Mouse (Mus musculus) gastrocnemius, adult 2 months (tissue): Measurements from ENCODE around the gene Tex14. TPM values are rescaled to one million over a fixed set of nuclear protein-coding genes. Genes with fewer than 3 reads are reported as not detected.

ENCODE experiments used
- DNase-seq: peaks from one replicate; pipeline ENCODE4 v3.0.0; 2022
- H3K27ac ChIP-seq: fragments of 200-600 bp; 2 replicates; pipeline ENCODE4 v1.8.1; 2022; ENCODE audit warnings: mild to moderate bottlenecking
- H3K4me3 ChIP-seq: fragments of 200-600 bp; 2 replicates; pipeline ENCODE4 v1.8.1; 2022; ENCODE audit warnings: mild to moderate bottlenecking, moderate library complexity
- CTCF ChIP-seq: fragments of 200-600 bp; IDR thresholded peaks from 2 replicates; pipeline ENCODE4 v1.8.1; 2022; ENCODE audit warnings: antibody characterized with exemption, mild to moderate bottlenecking, moderate library complexity
- intact Hi-C: fragments of 180-260 bp; cut with DNase I; formaldehyde crosslinking; loops from one replicate; pipeline ENCODE4 v1.15.1; 2025
- total RNA-seq, 2 experiments: library from RNA; stranded (reverse); gene quantifications; 2 replicates each; pipeline ENCODE4 v1.2.3; 2021

The Tex14 gene
- total RNA-seq, 2 experiments from 2014 or later, result not detected

- intact Hi-C loops, result no loop called here
- Histone ChIP-seq H3K4me3 (peak overlapping the region; percentile 92), H3K27ac (peak overlapping the region; percentile 91)
- TF ChIP-seq CTCF, result no peak
- no peak for DNase-seq
Observed at GRCm38 (mm10) chr11:87578963-87579601, 174.2 kb downstream of the Tex14 start.

DNA sequence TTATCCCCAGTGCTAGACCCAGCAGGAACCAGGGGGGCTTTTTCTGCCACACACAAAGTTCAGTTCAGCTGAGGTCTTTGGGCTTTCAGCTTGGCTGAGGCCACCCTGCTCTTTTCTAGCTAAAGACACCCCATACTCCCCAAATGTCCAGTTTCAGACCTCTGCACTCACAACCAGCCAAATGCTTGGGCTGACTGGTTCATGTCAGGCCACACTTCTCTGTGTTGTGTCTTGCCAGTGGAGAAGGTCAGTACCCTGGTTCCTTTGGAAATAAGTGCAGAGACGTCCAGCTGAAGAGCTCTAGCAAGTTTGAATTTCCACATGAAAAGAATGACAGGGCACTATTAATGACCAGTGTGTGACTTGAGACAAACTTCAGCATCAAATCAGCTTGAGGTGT, 174.8 kb downstream of the Tex14 start:
- DNase-seq, result no peak
- no peak for TF ChIP-seq CTCF
- H3K4me3 ChIP-seq, result peak overlapping the region; percentile 92
- intact Hi-C loops, result no loop called here
- H3K27ac ChIP-seq, result peak overlapping the region; percentile 91

DNA sequence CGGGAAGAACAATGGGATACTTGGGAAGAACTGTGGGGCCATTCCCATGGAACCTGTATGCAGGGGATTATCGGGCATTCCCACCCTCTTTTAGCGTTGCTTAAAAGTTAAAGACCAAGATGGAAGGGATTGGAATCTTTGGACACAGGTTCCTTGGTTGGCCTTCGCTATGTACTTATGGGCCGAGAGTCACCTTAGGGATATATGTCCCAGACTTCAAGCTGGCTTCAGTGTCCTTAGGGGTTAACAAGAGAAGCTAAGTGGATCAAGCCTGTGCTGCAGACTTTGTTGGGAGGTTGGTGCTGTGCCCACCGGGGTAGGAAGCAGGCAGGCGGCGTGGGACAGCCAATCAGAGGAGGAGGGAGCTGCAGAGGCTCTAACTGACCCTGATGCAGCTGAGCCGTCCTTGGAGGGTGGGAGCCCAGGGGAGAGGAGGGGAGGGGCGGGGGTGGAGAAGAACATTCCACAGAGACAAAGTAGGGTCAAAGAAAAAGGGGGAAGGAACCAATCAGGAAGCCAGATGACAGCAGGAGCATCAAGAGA, 175.7 kb downstream of the Tex14 start:
- no peak for TF ChIP-seq CTCF
- Histone ChIP-seq H3K4me3 (peak overlapping the region; percentile 92), H3K27ac (peak overlapping the region; percentile 91)
- no peak for DNase-seq
- intact Hi-C loops, result no loop called here

- no peak for TF ChIP-seq CTCF
Observed at GRCm38 (mm10) chr11:87581161-87581865, 176.4 kb downstream of the Tex14 start.

GRCm38 (mm10) chr11:87581933-87582710, 177.3 kb downstream of the Tex14 start:
- TF ChIP-seq CTCF, result no peak
- H3K27ac ChIP-seq, result peak overlapping the region; percentile 53
- intact Hi-C loops, result no loop called here
- DNase-seq, result no peak
- H3K4me3 ChIP-seq, result peak overlapping the region; percentile 92

More at GRCm38 (mm10) chr11:87581161-87581865, 176.4 kb downstream of the Tex14 start:
- Histone ChIP-seq H3K4me3 (peak overlapping the region; percentile 92), H3K27ac (peak overlapping the region; percentile 53)
- DNase-seq, result no peak
- intact Hi-C loops, result no loop called here

DNA sequence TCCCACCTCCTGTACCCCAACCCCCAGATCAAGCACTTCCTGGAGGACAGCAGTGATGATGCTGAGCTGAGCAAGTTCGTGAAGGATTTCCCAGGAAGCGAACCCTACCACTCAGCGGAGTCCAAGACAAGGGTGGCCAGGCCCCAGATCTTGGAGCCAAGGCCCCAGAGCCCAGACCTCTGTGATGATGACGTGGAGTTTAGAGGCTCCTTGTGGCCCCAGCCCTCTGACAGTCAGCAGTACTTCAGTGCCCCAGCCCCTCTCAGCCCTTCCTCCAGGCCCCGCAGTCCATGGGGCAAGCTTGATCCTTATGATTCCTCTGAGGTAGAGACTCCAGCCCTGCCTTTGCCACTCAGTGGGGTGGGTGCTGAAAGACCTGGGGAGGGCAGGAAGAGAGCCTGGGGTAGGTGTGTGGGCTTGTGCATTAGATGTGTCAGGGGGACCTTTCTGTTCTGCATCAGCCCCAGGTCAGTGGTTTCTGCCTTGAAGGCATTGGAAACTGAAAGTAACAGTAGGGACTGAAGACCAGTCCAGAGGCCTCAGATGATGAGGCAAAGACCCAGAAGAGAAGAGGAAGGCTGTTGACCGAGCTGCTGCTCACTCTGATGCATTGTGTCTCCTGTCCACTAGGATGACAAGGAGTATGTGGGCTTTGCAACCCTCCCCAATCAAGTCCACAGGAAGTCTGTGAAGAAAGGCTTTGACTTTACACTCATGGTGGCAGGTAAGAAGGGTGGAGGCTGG, 178.6 kb downstream of the Tex14 start:
- DNase-seq, result no peak
- H3K4me3 ChIP-seq, result peak overlapping the region; percentile 24
- peak overlapping the region; percentile 80 for H3K27ac ChIP-seq
- intact Hi-C loops, result no loop called here
- no peak for TF ChIP-seq CTCF

GRCm38 (mm10) chr11:87584711-87585505, 180.0 kb downstream of the Tex14 start:
- Histone ChIP-seq H3K4me3 (peak overlapping the region; percentile 11), H3K27ac (peak overlapping the region; percentile 80)
- peak; percentile 70 for DNase-seq
- intact Hi-C loops, result no loop called here
- no peak for TF ChIP-seq CTCF

- no peak overlapping the region for H3K4me3 ChIP-seq
- TF ChIP-seq CTCF, result no peak
- no peak overlapping the region for H3K27ac ChIP-seq
- DNase-seq, result no peak
- intact Hi-C loops, result no loop called here
Observed at GRCm38 (mm10) chr11:87587211-87587874, 182.5 kb downstream of the Tex14 start.

DNA sequence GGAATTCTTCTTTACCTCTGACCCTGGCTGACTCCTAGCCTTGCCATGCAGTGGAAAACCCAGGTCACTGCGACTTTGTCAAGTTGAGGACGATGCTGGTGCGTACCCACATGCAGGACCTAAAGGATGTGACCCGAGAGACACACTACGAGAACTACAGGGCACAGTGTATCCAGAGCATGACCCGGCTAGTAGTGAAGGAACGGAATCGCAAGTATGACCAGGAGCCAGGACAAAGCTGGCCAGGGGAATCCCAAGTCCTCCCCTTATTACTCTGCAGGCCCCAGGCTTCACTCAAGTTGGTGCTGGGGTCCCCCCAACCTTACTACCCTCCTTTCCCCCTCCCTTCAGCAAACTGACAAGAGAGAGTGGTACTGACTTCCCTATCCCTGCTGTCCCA, 184.7 kb downstream of the Tex14 start:
- intact Hi-C loops, result loop anchor here (5.0 kb wide), 2 partner anchors 148 to 167 kb away; partner anchors contain the start of gene Supt4a
- no peak for TF ChIP-seq CTCF
- DNase-seq, result no peak
- Histone ChIP-seq H3K27ac (peak overlapping the region; percentile 96; the same call in 1 of the 2 replicates), H3K4me3 (peak overlapping the region; percentile 87)

GRCm38 (mm10) chr11:87590841-87591525, 186.1 kb downstream of the Tex14 start:
- peak overlapping the region; percentile 87 for H3K4me3 ChIP-seq
- intact Hi-C loops, result loop anchor here (5.0 kb wide), 2 partner anchors 146 to 169 kb away; partner anchors contain the start of gene Supt4a
- peak; percentile 62 for DNase-seq
- TF ChIP-seq CTCF, result no peak
- peak overlapping the region; percentile 96 for H3K27ac ChIP-seq
